Mouse (Mus musculus): ENCODE data around the gene Babam2. TPM values are rescaled to one million over a fixed set of nuclear protein-coding genes. Genes with fewer than 3 reads are reported as not detected.

Gene Babam2
- 32.2 and 37.6 TPM in 2 replicates for polyA plus RNA-seq (2016; fragmentation: Nextera tagmentation; extraction: Ambion mirVana)

GRCm38 (mm10) chr5:31697644-31698296, at the start of gene Babam2:
Babam2 (plus strand) TSS chr5:31697684.
- Histone ChIP-seq H3K4me3 (peak within 1 kb of the TSS; percentile 75), H3K27me3 (no peaks in the 10 kb centered on the region), H3K4me2 (replicated peaks) (peak within 1 kb of the TSS; percentile 77), H3K9me3 (no peaks in the 10 kb centered on the region), H3K27ac (peak within 1 kb of the TSS; percentile 82), H3K36me3 (no peaks in the 10 kb centered on the region), H3K9ac (peak within 1 kb of the TSS; percentile 73), H3K4me1 (peaks cover 5% of the 10 kb centered on the region; the same call in 1 of the 2 replicates)
- peak; percentile 96 for ATAC-seq (ENCODE audit: insufficient number of reproducible peaks, insufficient read depth, low FRiP score, low TSS enrichment)
- WGBS, result under 1% methylated on average over 71 of the region's 71 CpGs

GRCm38 (mm10) chr5:31650518-31651288, 46.8 kb upstream of the Babam2 start:
- Histone ChIP-seq H3K27me3 (no peaks in the 10 kb centered on the region), H3K4me3 (no peak overlapping the region), H3K9me3 (no peaks in the 10 kb centered on the region; the same call in 1 of the 2 replicates)

GRCm38 (mm10) chr5:31655688-31656190, 41.7 kb upstream of the Babam2 start:
- no peak overlapping the region for H3K27ac ChIP-seq
- H3K9me3 ChIP-seq, result no peaks in the 10 kb centered on the region; the same call in 1 of the 2 replicates
- no peak for ATAC-seq (ENCODE audit: insufficient number of reproducible peaks, insufficient read depth, low FRiP score, low TSS enrichment)
- H3K4me2 ChIP-seq (replicated peaks), result no peak overlapping the region
- no peak overlapping the region for H3K4me3 ChIP-seq
- no peaks in the 10 kb centered on the region for H3K4me1 ChIP-seq
- H3K9ac ChIP-seq, result no peak overlapping the region
- 0 out of 2 replicates have a peak, but pooled peaks cover 2% of the 10 kb centered on the region for H3K36me3 ChIP-seq
- no peaks in the 10 kb centered on the region for H3K27me3 ChIP-seq
- 73% methylated on average over 1 of the region's 1 CpGs for WGBS

More at GRCm38 (mm10) chr5:31650518-31651288, 46.8 kb upstream of the Babam2 start:
- H3K9ac ChIP-seq, result no peak overlapping the region
- H3K27ac ChIP-seq, result no peak overlapping the region
- WGBS, result 83% methylated on average over 2 of the region's 2 CpGs
- no peaks in the 10 kb centered on the region for H3K4me1 ChIP-seq
- ATAC-seq (ENCODE audit: insufficient number of reproducible peaks, insufficient read depth, low FRiP score, low TSS enrichment), result no peak
- no peaks in the 10 kb centered on the region for H3K36me3 ChIP-seq
- H3K4me2 ChIP-seq (replicated peaks), result no peak overlapping the region

GRCm38 (mm10) chr5:31666176-31666575, 31.3 kb upstream of the Babam2 start:
- Histone ChIP-seq H3K9me3 (no peaks in the 10 kb centered on the region), H3K27ac (no peak overlapping the region), H3K36me3 (no peaks in the 10 kb centered on the region), H3K4me1 (no peaks in the 10 kb centered on the region), H3K9ac (no peak overlapping the region), H3K4me3 (no peak overlapping the region), H3K27me3 (no peaks in the 10 kb centered on the region), H3K4me2 (replicated peaks) (no peak overlapping the region)
- ATAC-seq (ENCODE audit: insufficient number of reproducible peaks, insufficient read depth, low FRiP score, low TSS enrichment), result no peak
- 20% methylated on average over 1 of the region's 1 CpGs for WGBS

- no peak for ATAC-seq (ENCODE audit: insufficient number of reproducible peaks, insufficient read depth, low FRiP score, low TSS enrichment)
- H3K9ac ChIP-seq, result no peak overlapping the region
- H3K4me2 ChIP-seq (replicated peaks), result no peak overlapping the region
- no peaks in the 10 kb centered on the region for H3K4me1 ChIP-seq
- H3K27ac ChIP-seq, result no peak overlapping the region
- no peaks in the 10 kb centered on the region for H3K27me3 ChIP-seq
- H3K36me3 ChIP-seq, result no peaks in the 10 kb centered on the region
- H3K9me3 ChIP-seq, result no peaks in the 10 kb centered on the region
- no peak overlapping the region for H3K4me3 ChIP-seq
- WGBS, result 77% methylated on average over 13 of the region's 13 CpGs
Observed at GRCm38 (mm10) chr5:31668325-31668968, 29.0 kb upstream of the Babam2 start.

- Histone ChIP-seq H3K4me3 (no peak overlapping the region), H3K27me3 (no peaks in the 10 kb centered on the region), H3K9me3 (no peaks in the 10 kb centered on the region), H3K36me3 (no peaks in the 10 kb centered on the region), H3K4me1 (no peaks in the 10 kb centered on the region), H3K27ac (no peak overlapping the region), H3K9ac (no peak overlapping the region), H3K4me2 (replicated peaks) (no peak overlapping the region)
- 68% methylated on average over 5 of the region's 5 CpGs for WGBS
- no peak for ATAC-seq (ENCODE audit: insufficient number of reproducible peaks, insufficient read depth, low FRiP score, low TSS enrichment)
Observed at GRCm38 (mm10) chr5:31669984-31670383, 27.5 kb upstream of the Babam2 start.

- Histone ChIP-seq H3K9ac (no peak overlapping the region), H3K27me3 (no peaks in the 10 kb centered on the region), H3K9me3 (no peaks in the 10 kb centered on the region), H3K36me3 (no peaks in the 10 kb centered on the region), H3K4me2 (replicated peaks) (no peak overlapping the region), H3K4me1 (no peaks in the 10 kb centered on the region), H3K4me3 (no peak overlapping the region), H3K27ac (no peak overlapping the region)
- no peak for ATAC-seq (ENCODE audit: insufficient number of reproducible peaks, insufficient read depth, low FRiP score, low TSS enrichment)
- 62% methylated on average over 2 of the region's 2 CpGs for WGBS
Observed at GRCm38 (mm10) chr5:31671137-31671536, 26.3 kb upstream of the Babam2 start.

- Histone ChIP-seq H3K27ac (no peak overlapping the region), H3K27me3 (no peaks in the 10 kb centered on the region)
- 74% methylated on average over 2 of the region's 2 CpGs for WGBS
Observed at GRCm38 (mm10) chr5:31673431-31673830, 24.1 kb upstream of the Babam2 start.

GRCm38 (mm10) chr5:31678000-31678399, 19.5 kb upstream of the Babam2 start:
- H3K9me3 ChIP-seq, result no peaks in the 10 kb centered on the region
- H3K9ac ChIP-seq, result no peak overlapping the region
- ATAC-seq (ENCODE audit: insufficient number of reproducible peaks, insufficient read depth, low FRiP score, low TSS enrichment), result no peak
- H3K4me2 ChIP-seq (replicated peaks), result no peak overlapping the region
- H3K36me3 ChIP-seq, result no peaks in the 10 kb centered on the region
- H3K4me3 ChIP-seq, result no peak overlapping the region
- H3K4me1 ChIP-seq, result no peaks in the 10 kb centered on the region
- 74% methylated on average over 1 of the region's 1 CpGs for WGBS
- H3K27me3 ChIP-seq, result no peaks in the 10 kb centered on the region
- no peak overlapping the region for H3K27ac ChIP-seq

More at GRCm38 (mm10) chr5:31673431-31673830, 24.1 kb upstream of the Babam2 start:
- Histone ChIP-seq H3K4me1 (no peaks in the 10 kb centered on the region), H3K9me3 (no peaks in the 10 kb centered on the region), H3K36me3 (no peaks in the 10 kb centered on the region), H3K4me2 (replicated peaks) (no peak overlapping the region), H3K9ac (no peak overlapping the region), H3K4me3 (no peak overlapping the region)
- ATAC-seq (ENCODE audit: insufficient number of reproducible peaks, insufficient read depth, low FRiP score, low TSS enrichment), result no peak

- no peak for ATAC-seq (ENCODE audit: insufficient number of reproducible peaks, insufficient read depth, low FRiP score, low TSS enrichment)
- Histone ChIP-seq H3K4me2 (replicated peaks) (no peak overlapping the region), H3K9ac (no peak overlapping the region), H3K4me3 (no peak overlapping the region), H3K27me3 (no peaks in the 10 kb centered on the region), H3K36me3 (no peaks in the 10 kb centered on the region), H3K4me1 (no peaks in the 10 kb centered on the region), H3K9me3 (no peaks in the 10 kb centered on the region), H3K27ac (no peak overlapping the region)
- 75% methylated on average over 4 of the region's 4 CpGs for WGBS
Observed at GRCm38 (mm10) chr5:31680183-31680582, 17.3 kb upstream of the Babam2 start.

GRCm38 (mm10) chr5:31682305-31682704, 15.2 kb upstream of the Babam2 start:
- no peak overlapping the region for H3K4me2 ChIP-seq (replicated peaks)
- H3K36me3 ChIP-seq, result no peaks in the 10 kb centered on the region
- 87% methylated on average over 1 of the region's 1 CpGs for WGBS
- no peak for ATAC-seq (ENCODE audit: insufficient number of reproducible peaks, insufficient read depth, low FRiP score, low TSS enrichment)
- no peak overlapping the region for H3K9ac ChIP-seq
- no peaks in the 10 kb centered on the region for H3K4me1 ChIP-seq
- no peak overlapping the region for H3K27ac ChIP-seq
- no peaks in the 10 kb centered on the region for H3K27me3 ChIP-seq
- no peak overlapping the region for H3K4me3 ChIP-seq
- no peaks in the 10 kb centered on the region for H3K9me3 ChIP-seq

Measured in embryonic facial prominence, embryonic 12.5 days (tissue).